Mouse (Mus musculus) cortical plate, adult 2 months (tissue): ENCODE measurements around the gene Ptprd. TPM values are rescaled to one million over a fixed set of nuclear protein-coding genes. Genes with fewer than 3 reads are reported as not detected.

Experiments
- H3K27ac ChIP-seq: fragments of 200-500 bp; 2 replicates; pipeline ENCODE4 v1.5.1; 2012; ENCODE audit warnings: low read length, control low read depth, inconsistent platforms; ENCODE audit not compliant: insufficient read depth
- H3K4me1 ChIP-seq: fragments of 200-500 bp; 2 replicates; pipeline ENCODE4 v1.6.1; 2011; ENCODE audit warnings: low read length; ENCODE audit not compliant: control insufficient read depth, insufficient read depth
- H3K4me3 ChIP-seq: fragments of 200-500 bp; 2 replicates; pipeline ENCODE4 v1.5.1; 2011; ENCODE audit warnings: mild to moderate bottlenecking, low read length, control low read depth; ENCODE audit not compliant: insufficient read depth
- CTCF ChIP-seq: fragments of 200-500 bp; IDR thresholded peaks from 2 replicates; pipeline ENCODE4 v1.5.1; 2011; ENCODE audit warnings: mild to moderate bottlenecking, control low read depth, low read length; ENCODE audit not compliant: insufficient read depth; ENCODE audit errors: extremely low read depth
- POLR2A ChIP-seq: fragments of 200-500 bp; IDR thresholded peaks from 2 replicates; pipeline ENCODE4 v1.6.1; 2011; ENCODE audit warnings: mild to moderate bottlenecking, low read length, control low read depth; ENCODE audit not compliant: insufficient read depth; ENCODE audit errors: extremely low read depth
- polyA plus RNA-seq: library from polyadenylated mRNA; depleted of rRNA; stranded (reverse); fragments of >200 nt; gene quantifications from 2 replicates; pipeline ENCODE4 v1.2.3, GENCODE M21; 2012

Gene Ptprd
- polyA plus RNA-seq, 1 experiment, result 152 TPM

- TF ChIP-seq POLR2A, result no peak
- no peak for TF ChIP-seq CTCF
- H3K4me3 ChIP-seq, result no peak overlapping the region
- H3K4me1 ChIP-seq, result no peaks in the 10 kb centered on the region
- no peak overlapping the region for H3K27ac ChIP-seq
Observed at GRCm38 (mm10) chr4:76190788-76191187, 2021.0 kb downstream of the Ptprd start.

- TF ChIP-seq POLR2A (no peak), CTCF (no peak)
- H3K4me1 ChIP-seq, result no peaks in the 10 kb centered on the region
- H3K27ac ChIP-seq, result no peak overlapping the region
- no peak overlapping the region for H3K4me3 ChIP-seq
Observed at GRCm38 (mm10) chr4:76183095-76183494, 2028.7 kb downstream of the Ptprd start.

- no peaks in the 10 kb centered on the region for H3K4me1 ChIP-seq
- H3K4me3 ChIP-seq, result no peak overlapping the region
- TF ChIP-seq POLR2A (no peak), CTCF (no peak)
- H3K27ac ChIP-seq, result no peak overlapping the region
Observed at GRCm38 (mm10) chr4:76179497-76179896, 2032.3 kb downstream of the Ptprd start.

DNA sequence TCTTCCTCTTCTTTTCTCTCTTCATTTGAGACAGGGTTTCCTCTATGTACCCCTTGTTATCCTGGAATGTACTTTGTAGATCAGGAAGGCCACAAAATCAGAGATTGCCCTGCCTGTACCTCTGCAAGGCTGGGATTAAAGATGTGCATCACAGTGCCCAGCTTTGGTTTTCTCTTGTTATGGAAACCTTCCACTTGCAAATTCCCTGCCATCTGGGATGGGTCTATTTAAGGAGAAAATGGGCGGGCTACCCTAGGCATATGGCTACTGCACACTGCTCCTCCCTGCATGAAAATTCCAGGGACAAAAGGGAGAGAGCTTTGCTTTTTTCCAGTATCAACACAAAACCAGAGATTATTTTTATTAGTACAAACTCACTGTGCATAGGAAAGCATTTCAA lies 2036.7 kb downstream of the Ptprd start:
- no peak for TF ChIP-seq POLR2A
- Histone ChIP-seq H3K27ac (no peak overlapping the region), H3K4me3 (no peak overlapping the region), H3K4me1 (no peaks in the 10 kb centered on the region; the same call in 1 of the 2 replicates)

DNA sequence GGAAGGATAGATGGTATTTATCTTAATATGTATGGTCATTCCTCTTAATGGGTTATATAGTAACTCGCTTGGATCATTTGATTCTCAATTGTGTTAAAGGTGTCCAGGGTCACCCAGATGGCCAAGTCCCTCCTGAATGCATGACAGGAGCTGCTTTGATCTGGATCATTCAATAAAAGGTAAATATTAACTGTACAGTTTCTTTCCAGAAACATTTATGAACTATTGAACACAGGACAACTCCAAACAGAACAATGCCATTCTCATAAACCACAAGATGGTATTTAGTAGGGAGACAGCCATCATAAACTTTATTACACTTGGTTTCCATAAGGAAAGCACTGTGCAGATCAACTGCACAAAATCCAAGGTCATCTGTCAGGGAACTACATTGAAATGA lies 2056.0 kb downstream of the Ptprd start:
- H3K4me1 ChIP-seq, result 0 out of 2 replicates have a peak, but pooled peaks cover 1% of the 10 kb centered on the region
- H3K27ac ChIP-seq, result no peak overlapping the region
- H3K4me3 ChIP-seq, result no peak overlapping the region
- TF ChIP-seq POLR2A (no peak), CTCF (no peak)

GRCm38 (mm10) chr4:76154190-76154589 lies 2057.6 kb downstream of the Ptprd start:
- Histone ChIP-seq H3K4me3 (no peak overlapping the region), H3K4me1 (0 out of 2 replicates have a peak, but pooled peaks cover 1% of the 10 kb centered on the region), H3K27ac (no peak overlapping the region)
- TF ChIP-seq POLR2A (no peak), CTCF (no peak)

GRCm38 (mm10) chr4:76144925-76145324 lies 2066.8 kb downstream of the Ptprd start:
- TF ChIP-seq POLR2A, result no peak
- no peak for TF ChIP-seq CTCF
- Histone ChIP-seq H3K4me1 (peaks cover 1% of the 10 kb centered on the region; the same call in 1 of the 2 replicates), H3K4me3 (no peak overlapping the region), H3K27ac (no peak overlapping the region)

DNA sequence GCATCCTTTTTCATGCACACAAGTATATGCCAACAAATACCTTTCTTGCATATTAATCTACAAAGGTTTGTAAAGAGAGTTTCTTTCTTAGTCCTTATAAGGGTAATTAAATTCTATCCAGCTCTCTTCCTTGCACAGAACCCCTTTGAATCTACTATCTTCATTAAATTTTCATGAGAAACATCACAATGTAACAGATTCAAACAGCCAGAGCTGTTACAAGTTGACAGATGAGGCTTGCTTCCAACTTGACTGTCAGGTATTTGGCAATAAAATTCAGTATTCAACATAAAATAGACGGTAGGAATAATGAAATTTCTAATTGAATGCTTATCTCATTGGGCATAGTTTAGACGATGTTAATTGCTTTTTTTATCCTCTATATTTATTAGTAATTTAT lies 2067.4 kb downstream of the Ptprd start:
- no peak overlapping the region for H3K4me3 ChIP-seq
- peaks cover 1% of the 10 kb centered on the region; the same call in 1 of the 2 replicates for H3K4me1 ChIP-seq
- TF ChIP-seq CTCF (no peak), POLR2A (no peak)
- no peak overlapping the region for H3K27ac ChIP-seq

DNA sequence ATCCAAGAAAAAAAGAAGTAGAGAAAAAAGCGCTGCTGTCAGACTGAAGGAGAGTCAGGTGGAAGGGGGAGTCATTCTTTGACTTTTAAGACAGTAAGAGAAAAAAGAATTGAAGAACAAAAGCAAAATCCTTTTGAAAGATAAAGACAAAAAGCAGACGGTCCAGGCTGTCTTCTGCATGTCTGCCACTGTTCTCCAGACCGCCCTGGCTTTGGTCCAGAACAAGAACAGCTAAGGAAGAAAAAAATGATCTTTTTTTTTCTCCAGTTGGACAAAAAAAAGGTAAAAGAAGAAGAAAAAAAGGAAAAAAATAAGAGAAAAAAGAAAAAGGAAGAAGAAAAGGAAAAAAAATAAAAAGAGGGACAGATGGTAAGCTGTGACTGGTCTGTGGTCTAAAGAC lies 2073.9 kb downstream of the Ptprd start:
- Histone ChIP-seq H3K27ac (no peak overlapping the region), H3K4me3 (no peak overlapping the region), H3K4me1 (no peaks in the 10 kb centered on the region)
- no peak for TF ChIP-seq POLR2A

- Histone ChIP-seq H3K4me3 (no peak overlapping the region), H3K4me1 (no peaks in the 10 kb centered on the region), H3K27ac (no peak overlapping the region)
- TF ChIP-seq POLR2A (no peak), CTCF (no peak)
Observed at GRCm38 (mm10) chr4:76136625-76137024, 2075.1 kb downstream of the Ptprd start.

DNA sequence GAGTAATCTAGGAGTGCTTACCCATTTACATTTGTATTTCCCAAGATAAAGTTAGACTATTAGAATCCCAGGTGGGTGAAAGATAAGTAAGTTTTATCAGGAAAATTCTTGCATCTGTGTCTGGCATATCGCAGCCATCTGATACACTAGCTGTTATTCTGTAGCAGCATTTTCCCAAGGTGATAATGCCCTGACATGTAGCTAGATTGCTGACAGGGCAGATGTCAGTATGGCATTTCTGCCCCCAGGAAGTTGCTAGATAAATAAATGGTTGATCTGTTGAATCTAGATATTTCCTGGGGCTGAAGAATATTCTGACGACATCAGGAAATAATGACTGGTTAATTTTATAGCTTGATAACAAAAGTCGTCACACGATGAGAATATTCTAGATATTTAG lies 2119.9 kb downstream of the Ptprd start:
- TF ChIP-seq POLR2A, result no peak
- no peak for TF ChIP-seq CTCF
- Histone ChIP-seq H3K27ac (no peak overlapping the region), H3K4me3 (no peak overlapping the region)

More for the DNA sequence above, 2119.9 kb downstream of the Ptprd start:
- no peaks in the 10 kb centered on the region for H3K4me1 ChIP-seq
